Mouse (Mus musculus) inflammation-experienced regulatory T-cells (primary cell): Measurements from ENCODE around the gene Tac1. TPM values are rescaled to one million over a fixed set of nuclear protein-coding genes. Genes with fewer than 3 reads are reported as not detected.

Experiments
- polyA plus RNA-seq, 2 experiments: library from polyadenylated mRNA; unstranded; fragments of 100-300 nt; shearing (Covaris generic); gene quantifications; one replicate each; pipeline ENCODE4 v1.2.1; 2017

Gene Tac1
- polyA plus RNA-seq, result 1 to 10 TPM in 1 of 2 experiments, not detected in 1; 1.7 TPM

DNA sequence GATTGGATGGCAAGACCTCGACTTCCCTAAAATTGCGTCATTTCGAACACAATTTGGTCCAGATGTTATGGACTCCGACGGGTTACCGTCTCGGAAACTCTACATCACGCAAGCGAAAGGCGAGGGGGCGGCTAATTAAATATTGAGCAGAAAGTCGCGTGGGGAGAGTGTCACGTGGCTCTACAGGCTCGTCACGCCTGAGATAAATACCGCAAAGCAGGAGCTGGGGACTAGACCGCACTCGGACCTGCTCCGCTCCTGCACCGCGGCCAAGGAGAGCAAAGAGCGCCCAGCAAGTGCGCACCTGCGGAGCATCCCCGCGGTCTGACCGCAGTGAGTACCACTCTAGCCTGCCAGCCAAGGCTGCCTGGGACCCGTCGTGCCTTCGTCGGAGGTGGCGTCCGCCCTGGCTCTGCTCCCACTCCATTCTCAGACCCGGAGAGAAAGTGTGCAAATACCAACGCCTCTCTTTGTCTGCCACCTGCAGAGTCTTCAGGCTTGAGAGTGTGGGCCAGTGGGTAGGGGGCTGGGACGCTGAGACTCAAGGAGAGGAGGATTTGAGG lies at the start of gene Tac1:
Gene Tac1, plus strand, starts transcription at position 51 of the 563 bp plus-strand sequence.

Other genes starting within 250 kb of the Tac1 start
- 10 to 100 TPM in 1 of 2 experiments, 1 to 10 TPM in 1; 8.7 to 15.0 TPM for gene Asns, start 138.4 kb downstream of the Tac1 start, polyA plus RNA-seq